Mouse (Mus musculus) hematopoietic stem cell, adult 5-6 weeks (primary cell): ENCODE measurements around the gene Defa34. TPM values are rescaled to one million over a fixed set of nuclear protein-coding genes. Genes with fewer than 3 reads are reported as not detected.
"Not testable (repeated sequence)": the region's sequence is repeated elsewhere in the genome, so short reads cannot be mapped to it uniquely, and the experiment has no call there.

ENCODE experiments used
- ATAC-seq, 2 experiments: fragments of 125-278 bp in 1 of 2; replicated peaks in 1 of 2; 2 replicates each; pipeline ENCODE4 v1.8.0; 2016 to 2017; ENCODE audit warnings: inconsistent platforms in 2 of 2, mild to moderate bottlenecking in 2 of 2, moderate number of reproducible peaks in 2 of 2, low read depth in 1 of 2, moderate TSS enrichment in 1 of 2; ENCODE audit not compliant: low FRiP score in 2 of 2, poor library complexity in 2 of 2, severe bottlenecking in 2 of 2, insufficient read depth in 1 of 2, low TSS enrichment in 1 of 2
- total RNA-seq: library from RNA; stranded (forward); fragments of 172-1452, 232-1000 nt; gene quantifications from 2 replicates; pipeline ENCODE4 v1.2.3, GENCODE M21; 2017

The Defa34 gene
- total RNA-seq: not detected in 2 replicates

GRCm38 (mm10) chr8:21665497-21665896, at the start of gene Defa34:
Gene Defa34 (plus strand): TSS chr8:21665797.
- ATAC-seq: not testable (repeated sequence)

DNA sequence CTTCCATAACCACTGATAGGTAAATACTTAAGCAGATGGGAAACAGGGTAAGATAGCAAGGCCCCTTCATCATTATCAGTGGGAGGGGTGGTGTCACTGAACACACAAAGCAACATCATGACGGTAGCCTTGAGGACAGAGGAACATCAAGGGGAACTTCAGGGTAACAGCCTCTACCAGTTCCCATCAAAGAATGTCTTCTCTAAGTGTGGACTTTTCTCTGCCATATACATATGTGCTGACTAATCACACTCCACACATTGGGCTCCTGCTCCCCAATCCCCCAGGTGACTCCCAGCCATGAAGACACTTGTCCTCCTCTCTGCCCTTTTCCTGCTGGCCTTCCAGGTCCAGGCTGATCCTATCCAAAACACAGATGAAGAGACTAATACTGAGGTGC, 47.7 kb upstream of the Defa34 start, which contains the start of gene Defa26:
Defa26 (plus strand) TSS at position 301 of the 400 bp plus-strand sequence.
- ATAC-seq: not testable (repeated sequence)

DNA sequence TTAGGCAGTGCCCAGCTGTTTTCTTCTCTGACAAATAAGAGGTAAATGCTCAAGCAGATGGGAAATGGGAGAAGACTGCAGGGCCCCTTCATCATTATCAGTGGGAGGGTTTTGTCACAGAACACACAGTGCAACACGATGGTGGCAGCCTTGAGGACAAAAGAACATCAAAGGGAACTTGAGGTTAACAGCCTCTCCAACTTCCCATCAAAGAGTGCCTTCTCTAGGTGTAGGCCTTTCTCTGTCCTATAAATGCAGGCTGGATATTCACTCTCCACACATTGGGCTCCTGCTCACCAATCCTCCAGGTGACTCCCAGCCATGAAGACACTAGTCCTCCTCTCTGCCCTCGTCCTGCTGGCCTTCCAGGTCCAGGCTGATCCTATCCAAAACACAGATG, 10.1 kb upstream of the Defa34 start, which contains the start of gene Defa17:
Defa17 (plus strand) TSS at position 301 of the 400 bp plus-strand sequence.
- ATAC-seq: not testable (repeated sequence)

DNA sequence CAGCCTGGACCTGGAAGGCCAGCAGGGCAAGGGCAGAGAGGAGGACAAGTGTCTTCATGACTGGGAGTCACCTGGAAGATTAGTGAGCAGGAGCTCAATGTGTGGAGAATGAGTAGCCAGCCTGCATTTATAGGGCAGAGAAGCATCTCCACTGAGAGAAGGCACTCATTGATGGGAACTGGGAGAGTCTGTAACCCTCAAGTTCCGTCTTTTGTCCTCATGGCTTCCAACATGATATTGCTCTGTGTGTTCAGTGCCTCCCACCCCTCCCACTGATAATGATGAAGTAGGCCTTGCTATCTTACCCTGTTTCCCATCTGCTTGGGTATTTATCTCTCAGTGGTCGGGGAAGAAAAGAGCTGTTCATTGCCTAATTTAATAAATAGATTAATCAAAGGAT, 37.9 kb downstream of the Defa34 start, which contains the start of gene AY761184:
AY761184 (minus strand) TSS at position 101 of the 400 bp plus-strand sequence.
- not testable (repeated sequence) for ATAC-seq

Other genes with a start within 250 kb of the Defa34 start
- gene Defa36, start 238.4 kb upstream of the Defa34 start, total RNA-seq: not detected in 2 replicates
- not detected in 2 replicates for gene Gm7849, start 209.2 kb upstream of the Defa34 start, total RNA-seq
- not detected in 2 replicates for gene Defa20, start 156.5 kb upstream of the Defa34 start, total RNA-seq
- gene Defa32, start 136.8 kb upstream of the Defa34 start, total RNA-seq: not detected in 2 replicates
- gene Defa37, start 100.4 kb upstream of the Defa34 start, total RNA-seq: not detected in 2 replicates
- gene Defa28, start 82.8 kb upstream of the Defa34 start, total RNA-seq: not detected in 2 replicates
- gene Gm7861, start 71.3 kb upstream of the Defa34 start, total RNA-seq: not detected in 2 replicates
- not detected in 2 replicates for gene Defa26, start 47.6 kb upstream of the Defa34 start, total RNA-seq
- not detected in 2 replicates for gene Defa17, start 10.0 kb upstream of the Defa34 start, total RNA-seq
- not detected in 2 replicates for gene AY761184, start 37.8 kb downstream of the Defa34 start, total RNA-seq
- not detected in 2 replicates for gene Defa24, start 68.7 kb downstream of the Defa34 start, total RNA-seq
- not detected in 2 replicates for gene Defb50, start 157.7 kb downstream of the Defa34 start, total RNA-seq
- not detected in 2 replicates for gene Defb2, start 174.1 kb downstream of the Defa34 start, total RNA-seq
- not detected in 2 replicates for gene Defb10, start 193.1 kb downstream of the Defa34 start, total RNA-seq
- gene Defb9, start 219.6 kb downstream of the Defa34 start, total RNA-seq: not detected in 2 replicates
- not detected in 2 replicates for gene Defb11, start 240.6 kb downstream of the Defa34 start, total RNA-seq